Mouse (Mus musculus): ENCODE measurements around the gene Cwc22. TPM values are rescaled to one million over a fixed set of nuclear protein-coding genes. Genes with fewer than 3 reads are reported as not detected.

The Cwc22 gene
- polyA plus RNA-seq, 1 experiment from 2014 or later, result 32.8 TPM

GRCm38 (mm10) chr2:77980696-77981095 is 34.5 kb upstream of the Cwc22 start:
- H3K9me3 ChIP-seq (ENCODE audit: low read length), result peaks cover 4% of the 10 kb centered on the region
- no peak overlapping the region for H3K9ac ChIP-seq (replicated peaks; ENCODE audit: low read length)
- no peak overlapping the region for H3K4me2 ChIP-seq (replicated peaks; ENCODE audit: low read depth, low read length)
- no peaks in the 10 kb centered on the region for H3K4me1 ChIP-seq (ENCODE audit: insufficient read depth, low read length)
- no peaks in the 10 kb centered on the region for H3K27me3 ChIP-seq (ENCODE audit: insufficient read depth, low read length)
- 85% methylated on average over 5 of the region's 5 CpGs for WGBS
- no peak overlapping the region for H3K27ac ChIP-seq (ENCODE audit: low read length)
- no peak overlapping the region for H3K4me3 ChIP-seq (ENCODE audit: low read length)
- no peak for ATAC-seq (ENCODE audit: low FRiP score, low TSS enrichment)
- no peaks in the 10 kb centered on the region for H3K36me3 ChIP-seq (ENCODE audit: insufficient read depth, low read length)

DNA sequence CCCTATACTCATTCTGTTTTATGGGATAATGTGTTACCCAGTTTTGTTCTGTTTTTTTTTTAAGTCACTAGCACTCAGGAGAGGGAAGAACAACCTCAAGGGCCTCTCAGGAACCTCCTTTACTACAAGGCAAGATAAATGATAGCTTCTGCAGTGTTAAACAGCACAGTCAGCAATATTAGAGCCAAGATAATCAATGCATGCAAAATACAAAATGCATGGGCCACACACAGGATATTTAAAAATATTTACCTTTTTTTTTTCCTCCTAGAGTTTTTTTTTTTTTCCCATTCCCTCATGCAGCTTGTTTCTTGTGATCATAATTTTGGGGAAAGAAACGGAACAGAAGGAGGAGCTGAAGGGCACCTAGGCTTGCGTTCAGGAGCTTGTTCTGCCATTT is 33.3 kb upstream of the Cwc22 start:
- WGBS, result 81% methylated on average over 2 of the region's 2 CpGs
- no peak overlapping the region for H3K4me3 ChIP-seq (ENCODE audit: low read length)
- ATAC-seq (ENCODE audit: low FRiP score, low TSS enrichment), result no peak

DNA sequence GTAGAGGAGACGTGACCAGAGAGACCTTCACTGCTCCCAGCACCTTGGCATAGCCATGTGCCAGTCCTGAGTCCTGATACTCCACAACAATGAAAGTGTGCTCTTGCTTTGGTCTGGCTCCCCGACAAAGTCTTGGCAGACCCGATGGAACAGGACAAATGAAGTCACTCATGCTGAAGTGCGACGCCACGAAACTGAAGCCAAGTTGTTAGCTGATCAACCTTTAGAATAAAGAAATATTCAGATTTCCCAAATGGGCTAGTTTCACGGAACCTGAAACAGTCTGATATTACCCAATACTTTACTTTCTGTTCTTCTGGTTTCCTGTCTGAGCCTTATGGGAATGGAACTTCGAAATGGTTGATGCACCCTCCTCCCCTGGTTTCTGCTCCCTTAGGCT is 32.9 kb upstream of the Cwc22 start:
- ATAC-seq (ENCODE audit: low FRiP score, low TSS enrichment), result no peak
- Histone ChIP-seq H3K27ac (ENCODE audit: low read length) (no peak overlapping the region), H3K9me3 (ENCODE audit: low read length) (peaks cover 4% of the 10 kb centered on the region), H3K36me3 (ENCODE audit: insufficient read depth, low read length) (no peaks in the 10 kb centered on the region), H3K9ac (replicated peaks; ENCODE audit: low read length) (no peak overlapping the region), H3K4me2 (replicated peaks; ENCODE audit: low read depth, low read length) (no peak overlapping the region), H3K4me1 (ENCODE audit: insufficient read depth, low read length) (no peaks in the 10 kb centered on the region), H3K27me3 (ENCODE audit: insufficient read depth, low read length) (no peaks in the 10 kb centered on the region), H3K4me3 (ENCODE audit: low read length) (no peak overlapping the region)
- WGBS, result 95% methylated on average over 8 of the region's 8 CpGs

More for the DNA sequence above, 33.3 kb upstream of the Cwc22 start:
- Histone ChIP-seq H3K27ac (ENCODE audit: low read length) (no peak overlapping the region), H3K9me3 (ENCODE audit: low read length) (peaks cover 4% of the 10 kb centered on the region), H3K36me3 (ENCODE audit: insufficient read depth, low read length) (no peaks in the 10 kb centered on the region), H3K9ac (replicated peaks; ENCODE audit: low read length) (no peak overlapping the region), H3K4me1 (ENCODE audit: insufficient read depth, low read length) (no peaks in the 10 kb centered on the region), H3K4me2 (replicated peaks; ENCODE audit: low read depth, low read length) (no peak overlapping the region), H3K27me3 (ENCODE audit: insufficient read depth, low read length) (no peaks in the 10 kb centered on the region)

GRCm38 (mm10) chr2:77978256-77978655 is 32.1 kb upstream of the Cwc22 start:
- Histone ChIP-seq H3K4me3 (ENCODE audit: low read length) (no peak overlapping the region), H3K4me1 (ENCODE audit: insufficient read depth, low read length) (no peaks in the 10 kb centered on the region), H3K27ac (ENCODE audit: low read length) (no peak overlapping the region), H3K4me2 (replicated peaks; ENCODE audit: low read depth, low read length) (no peak overlapping the region), H3K36me3 (ENCODE audit: insufficient read depth, low read length) (no peaks in the 10 kb centered on the region), H3K27me3 (ENCODE audit: insufficient read depth, low read length) (no peaks in the 10 kb centered on the region), H3K9ac (replicated peaks; ENCODE audit: low read length) (no peak overlapping the region), H3K9me3 (ENCODE audit: low read length) (peaks cover 4% of the 10 kb centered on the region)
- ATAC-seq (ENCODE audit: low FRiP score, low TSS enrichment), result no peak
- 94% methylated on average over 3 of the region's 3 CpGs for WGBS

GRCm38 (mm10) chr2:77976321-77976920 is 30.2 kb upstream of the Cwc22 start:
- no peak overlapping the region for H3K4me2 ChIP-seq (replicated peaks; ENCODE audit: low read depth, low read length)
- H3K36me3 ChIP-seq (ENCODE audit: insufficient read depth, low read length), result no peaks in the 10 kb centered on the region
- H3K9ac ChIP-seq (replicated peaks; ENCODE audit: low read length), result no peak overlapping the region
- no peak overlapping the region for H3K4me3 ChIP-seq (ENCODE audit: low read length)
- no peak for ATAC-seq (ENCODE audit: low FRiP score, low TSS enrichment)
- H3K4me1 ChIP-seq (ENCODE audit: insufficient read depth, low read length), result no peaks in the 10 kb centered on the region
- H3K27me3 ChIP-seq (ENCODE audit: insufficient read depth, low read length), result no peaks in the 10 kb centered on the region
- no peaks in the 10 kb centered on the region for H3K9me3 ChIP-seq (ENCODE audit: low read length)
- no peak overlapping the region for H3K27ac ChIP-seq (ENCODE audit: low read length)
- WGBS, result 87% methylated on average over 5 of the region's 5 CpGs

- 38% methylated on average over 4 of the region's 4 CpGs for WGBS
- no peaks in the 10 kb centered on the region for H3K4me1 ChIP-seq (ENCODE audit: insufficient read depth, low read length)
- H3K27me3 ChIP-seq (ENCODE audit: insufficient read depth, low read length), result no peaks in the 10 kb centered on the region
- H3K27ac ChIP-seq (ENCODE audit: low read length), result no peak overlapping the region
- H3K9me3 ChIP-seq (ENCODE audit: low read length), result no peaks in the 10 kb centered on the region
- H3K36me3 ChIP-seq (ENCODE audit: insufficient read depth, low read length), result no peaks in the 10 kb centered on the region
- no peak for ATAC-seq (ENCODE audit: low FRiP score, low TSS enrichment)
- no peak overlapping the region for H3K4me3 ChIP-seq (ENCODE audit: low read length)
- H3K9ac ChIP-seq (replicated peaks; ENCODE audit: low read length), result no peak overlapping the region
- no peak overlapping the region for H3K4me2 ChIP-seq (replicated peaks; ENCODE audit: low read depth, low read length)
Measured at GRCm38 (mm10) chr2:77975606-77976005, 29.4 kb upstream of the Cwc22 start.

- ATAC-seq (ENCODE audit: low FRiP score, low TSS enrichment), result no peak
- no peak overlapping the region for H3K4me3 ChIP-seq (ENCODE audit: low read length)
- H3K27ac ChIP-seq (ENCODE audit: low read length), result no peak overlapping the region
- H3K9me3 ChIP-seq (ENCODE audit: low read length), result no peaks in the 10 kb centered on the region
- no peaks in the 10 kb centered on the region for H3K27me3 ChIP-seq (ENCODE audit: insufficient read depth, low read length)
- H3K4me2 ChIP-seq (replicated peaks; ENCODE audit: low read depth, low read length), result no peak overlapping the region
- WGBS, result 75% methylated on average over 1 of the region's 1 CpGs
- H3K9ac ChIP-seq (replicated peaks; ENCODE audit: low read length), result no peak overlapping the region
- no peaks in the 10 kb centered on the region for H3K4me1 ChIP-seq (ENCODE audit: insufficient read depth, low read length)
- no peaks in the 10 kb centered on the region for H3K36me3 ChIP-seq (ENCODE audit: insufficient read depth, low read length)
Measured at GRCm38 (mm10) chr2:77974986-77975385, 28.8 kb upstream of the Cwc22 start.

DNA sequence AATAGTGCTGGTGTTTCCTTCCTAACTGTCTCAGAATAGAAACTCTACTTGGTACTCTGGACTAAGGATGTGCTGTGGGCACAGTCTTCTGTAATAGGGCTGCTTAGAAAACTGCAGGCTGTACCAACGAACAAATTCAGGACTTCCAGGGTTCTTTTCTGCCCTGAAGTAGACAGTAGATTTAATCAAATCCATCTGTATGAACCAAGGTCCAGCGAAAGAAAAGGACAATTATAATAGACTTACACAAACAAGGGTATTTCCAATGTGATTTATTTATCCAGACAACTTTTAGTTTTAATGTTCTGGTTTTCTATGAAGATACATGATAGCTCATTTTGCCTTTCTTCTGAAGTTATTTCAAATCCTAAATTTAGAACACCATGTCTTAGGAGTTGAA is 28.2 kb upstream of the Cwc22 start:
- Histone ChIP-seq H3K27me3 (ENCODE audit: insufficient read depth, low read length) (no peaks in the 10 kb centered on the region), H3K4me3 (ENCODE audit: low read length) (no peak overlapping the region), H3K9me3 (ENCODE audit: low read length) (no peaks in the 10 kb centered on the region), H3K4me1 (ENCODE audit: insufficient read depth, low read length) (no peaks in the 10 kb centered on the region), H3K4me2 (replicated peaks; ENCODE audit: low read depth, low read length) (no peak overlapping the region), H3K27ac (ENCODE audit: low read length) (no peak overlapping the region), H3K36me3 (ENCODE audit: insufficient read depth, low read length) (no peaks in the 10 kb centered on the region), H3K9ac (replicated peaks; ENCODE audit: low read length) (no peak overlapping the region)
- ATAC-seq (ENCODE audit: low FRiP score, low TSS enrichment), result no peak
- 75% methylated on average over 2 of the region's 2 CpGs for WGBS

DNA sequence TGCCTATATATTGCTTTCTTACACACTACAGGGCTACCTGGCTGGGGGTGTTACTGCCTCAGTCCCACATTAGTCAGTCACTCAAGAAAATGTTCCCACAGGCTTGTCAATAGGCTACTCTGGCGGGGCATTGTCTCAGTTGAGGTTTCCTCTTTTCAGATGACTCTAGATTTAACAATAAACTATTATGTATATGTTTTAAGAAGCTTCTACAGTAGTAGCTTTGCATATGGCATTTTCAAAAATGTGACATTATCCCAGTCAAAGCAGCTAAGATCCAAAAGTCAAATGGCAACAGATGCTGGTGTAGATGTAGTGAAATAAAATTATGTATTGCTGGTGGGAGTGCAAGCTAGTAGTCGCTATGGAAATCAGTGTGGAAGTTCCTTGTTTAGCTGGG is 27.1 kb upstream of the Cwc22 start:
- Histone ChIP-seq H3K27me3 (ENCODE audit: insufficient read depth, low read length) (no peaks in the 10 kb centered on the region), H3K4me2 (replicated peaks; ENCODE audit: low read depth, low read length) (no peak overlapping the region), H3K27ac (ENCODE audit: low read length) (no peak overlapping the region), H3K36me3 (ENCODE audit: insufficient read depth, low read length) (no peaks in the 10 kb centered on the region), H3K9ac (replicated peaks; ENCODE audit: low read length) (no peak overlapping the region), H3K4me3 (ENCODE audit: low read length) (no peak overlapping the region), H3K4me1 (ENCODE audit: insufficient read depth, low read length) (no peaks in the 10 kb centered on the region), H3K9me3 (ENCODE audit: low read length) (no peaks in the 10 kb centered on the region)
- 82% methylated on average over 2 of the region's 2 CpGs for whole genome bisulfite sequencing
- ATAC-seq (ENCODE audit: low FRiP score, low TSS enrichment), result no peak

DNA sequence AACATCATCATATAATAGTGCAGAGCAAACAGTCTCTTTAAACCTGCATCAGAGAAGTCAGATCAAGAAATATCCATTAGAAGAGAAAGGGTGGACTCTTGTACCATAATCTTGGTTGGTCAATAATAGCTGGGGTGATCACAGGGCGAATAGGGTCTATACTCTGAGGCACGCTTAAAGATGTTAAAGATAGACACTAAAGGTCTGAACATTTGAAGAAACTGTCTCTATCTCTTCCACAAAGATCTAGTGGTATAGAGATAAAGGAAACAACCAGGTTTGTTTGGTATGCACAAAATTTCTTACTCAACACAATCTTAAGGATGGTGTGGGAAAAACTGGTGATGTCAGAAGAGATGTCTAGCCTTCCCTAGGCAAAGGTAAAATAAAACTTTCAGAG is 26.4 kb upstream of the Cwc22 start:
- Histone ChIP-seq H3K27me3 (ENCODE audit: insufficient read depth, low read length) (no peaks in the 10 kb centered on the region), H3K4me1 (ENCODE audit: insufficient read depth, low read length) (no peaks in the 10 kb centered on the region), H3K4me2 (replicated peaks; ENCODE audit: low read depth, low read length) (no peak overlapping the region), H3K4me3 (ENCODE audit: low read length) (no peak overlapping the region), H3K36me3 (ENCODE audit: insufficient read depth, low read length) (no peaks in the 10 kb centered on the region), H3K9ac (replicated peaks; ENCODE audit: low read length) (no peak overlapping the region), H3K9me3 (ENCODE audit: low read length) (no peaks in the 10 kb centered on the region), H3K27ac (ENCODE audit: low read length) (no peak overlapping the region)
- ATAC-seq (ENCODE audit: low FRiP score, low TSS enrichment), result no peak
- 88% methylated on average over 2 of the region's 2 CpGs for WGBS
